Mouse (Mus musculus) hindbrain, postnatal 0 days (tissue): ENCODE data around the gene Dlg1. TPM values are rescaled to one million over a fixed set of nuclear protein-coding genes. Genes with fewer than 3 reads are reported as not detected.

Experiments used
- ATAC-seq: fragments of 200-750 bp; cut with Nextera tagmentation; 2 replicates; pipeline ENCODE4 v1.8.0; 2017; ENCODE audit warnings: mild to moderate bottlenecking, moderate TSS enrichment, moderate library complexity
- DNase-seq: peaks from one replicate; pipeline ENCODE4 v3.0.0-alpha.2; 2015; ENCODE audit warnings: low spot score
- H3K27ac ChIP-seq: fragments of 300-500 bp; sonication (generic); 2 replicates; pipeline ENCODE4 v1.5.1; 2014; ENCODE audit warnings: mild to moderate bottlenecking
- H3K27me3 ChIP-seq: fragments of 300-500 bp; sonication (generic); 2 replicates; pipeline ENCODE4 v1.6.1; 2014; ENCODE audit warnings: low read length, mixed read lengths; ENCODE audit not compliant: insufficient read depth
- H3K36me3 ChIP-seq: fragments of 300-500 bp; sonication (generic); 2 replicates; pipeline ENCODE4 v1.6.1; 2014; ENCODE audit warnings: low read length, mixed read lengths; ENCODE audit not compliant: insufficient read depth
- H3K4me1 ChIP-seq: fragments of 300-500 bp; sonication (generic); 2 replicates; pipeline ENCODE4 v1.6.1; 2014; ENCODE audit warnings: antibody characterized with exemption, low read length, mixed read lengths; ENCODE audit not compliant: insufficient read depth
- H3K4me2 ChIP-seq: fragments of 300-500 bp; sonication (generic); 2 replicates; pipeline ENCODE4 v1.6.1; 2014; ENCODE audit warnings: low read depth, mild to moderate bottlenecking, low read length, moderate library complexity, mixed read lengths
- H3K4me3 ChIP-seq: fragments of 300-500 bp; sonication (generic); 2 replicates; pipeline ENCODE4 v1.5.1; 2014; ENCODE audit warnings: low read length
- H3K9ac ChIP-seq: fragments of 300-500 bp; sonication (generic); replicated peaks from 2 replicates; pipeline ENCODE4 v1.6.1; 2014; ENCODE audit warnings: mild to moderate bottlenecking, low read length, moderate library complexity, mixed read lengths
- H3K9me3 ChIP-seq: fragments of 300-500 bp; sonication (generic); 2 replicates; pipeline ENCODE4 v1.6.1; 2016; ENCODE audit warnings: low read length, mixed read lengths
- CTCF ChIP-seq: IDR thresholded peaks from 2 replicates; pipeline ENCODE4 v1.5.1; 2016; ENCODE audit warnings: antibody characterized with exemption, control low read depth, low read depth
- WGBS: fragments of 180-500 bp; shearing (Covaris S2); extraction: QIAGEN DNeasy Blood & Tissue Kit; methylation state at CpG from one replicate; pipeline ENCODE4 v1.1.7; 2014; 5-methylcytosine and 5-hydroxymethylcytosine counted together
- polyA plus RNA-seq: library from polyadenylated mRNA; unstranded; fragments of >200 nt; fragmentation: Nextera tagmentation; extraction: Ambion mirVana; gene quantifications from 2 replicates; pipeline ENCODE4 v1.2.1, GENCODE M21; 2015
- total RNA-seq: library from RNA; depleted of rRNA; stranded (reverse); fragments of >200 nt; gene quantifications from 2 replicates; pipeline ENCODE4 v1.2.3, GENCODE M21; 2014

Gene Dlg1
- total and polyA plus RNA-seq, 2 experiments from 2014 or later, result 11.3 to 22.7 TPM

DNA sequence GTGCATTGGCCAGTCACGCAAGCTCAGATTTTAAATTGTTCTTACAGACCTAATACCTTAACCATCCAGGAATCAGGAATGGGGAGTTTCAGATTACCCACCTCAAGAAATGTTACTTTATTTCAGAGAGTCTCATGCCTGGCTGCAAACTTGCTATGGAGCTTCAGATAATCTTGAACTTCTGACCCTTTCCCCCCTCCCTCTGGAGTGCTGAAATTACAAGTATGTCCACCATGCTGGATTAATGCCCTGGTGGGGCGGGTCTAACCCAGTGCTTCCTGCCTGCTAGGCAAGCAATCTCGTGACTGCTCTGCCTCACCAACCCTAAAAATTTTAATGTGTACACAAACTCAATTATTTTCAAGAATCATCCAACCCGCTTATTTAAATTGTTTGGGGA, 23.3 kb upstream of the Dlg1 start:
- Histone ChIP-seq H3K27me3 (no peaks in the 10 kb centered on the region), H3K9ac (no peak overlapping the region), H3K4me1 (no peaks in the 10 kb centered on the region), H3K9me3 (no peaks in the 10 kb centered on the region), H3K27ac (no peak overlapping the region), H3K4me3 (no peak overlapping the region), H3K4me2 (no peak overlapping the region), H3K36me3 (no peaks in the 10 kb centered on the region)
- no peak for ATAC-seq
- no peak for TF ChIP-seq CTCF
- 72% methylated on average over 4 of the region's 4 CpGs for WGBS
- no peak for DNase-seq

DNA sequence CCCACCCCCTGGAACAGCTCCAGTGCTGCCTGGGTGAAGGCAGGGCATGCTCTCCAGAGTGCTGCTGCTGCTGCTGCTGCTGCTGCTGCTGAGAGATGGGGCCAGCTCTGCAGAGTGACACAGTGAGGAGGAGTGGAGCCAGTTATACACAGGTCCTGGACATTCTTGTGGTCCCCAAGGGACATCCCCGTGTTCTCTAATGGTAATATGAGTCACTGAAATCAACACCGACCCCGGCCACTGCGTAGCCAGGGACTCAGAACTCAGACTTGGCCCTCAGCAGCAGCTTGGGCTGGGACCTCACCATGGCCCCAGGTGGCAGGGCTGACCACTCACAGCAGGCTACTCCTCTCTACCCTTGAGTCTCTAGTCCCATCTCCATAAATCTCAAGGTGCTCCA, 21.5 kb upstream of the Dlg1 start:
- no peak for TF ChIP-seq CTCF
- H3K27ac ChIP-seq, result no peak overlapping the region
- DNase-seq (no peak), ATAC-seq (no peak)
- no peak overlapping the region for H3K4me2 ChIP-seq
- H3K4me3 ChIP-seq, result no peak overlapping the region
- WGBS, result 83% methylated on average over 4 of the region's 4 CpGs
- no peaks in the 10 kb centered on the region for H3K27me3 ChIP-seq
- H3K9me3 ChIP-seq, result no peaks in the 10 kb centered on the region
- no peaks in the 10 kb centered on the region for H3K4me1 ChIP-seq
- no peaks in the 10 kb centered on the region for H3K36me3 ChIP-seq
- no peak overlapping the region for H3K9ac ChIP-seq

DNA sequence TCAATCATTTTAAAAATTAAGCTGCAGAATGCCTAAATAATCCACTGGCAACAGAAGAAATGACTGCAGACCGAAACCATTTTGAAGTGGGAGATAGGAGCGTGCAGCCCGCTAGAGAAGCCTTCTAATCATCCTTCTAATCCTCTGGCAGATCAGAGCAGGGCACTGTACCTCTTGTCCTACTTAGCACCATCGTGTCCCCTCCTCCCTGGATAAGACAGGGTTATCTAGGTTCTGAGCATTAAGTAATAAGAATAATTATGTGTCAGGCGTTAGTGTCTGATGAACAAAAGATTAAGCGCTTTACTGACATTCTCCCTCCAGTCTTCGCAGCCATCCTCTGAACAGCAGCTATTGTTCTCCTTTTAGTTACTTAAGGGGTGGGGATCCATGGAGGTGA, 16.0 kb upstream of the Dlg1 start:
- no peak overlapping the region for H3K4me2 ChIP-seq
- no peak for TF ChIP-seq CTCF
- ATAC-seq (no peak), DNase-seq (no peak)
- H3K4me1 ChIP-seq, result 0 out of 2 replicates have a peak, but pooled peaks cover 2% of the 10 kb centered on the region
- no peak overlapping the region for H3K4me3 ChIP-seq
- no peak overlapping the region for H3K9ac ChIP-seq
- no peaks in the 10 kb centered on the region for H3K27me3 ChIP-seq
- WGBS, result 68% methylated on average over 7 of the region's 7 CpGs
- H3K27ac ChIP-seq, result no peak overlapping the region
- no peaks in the 10 kb centered on the region for H3K36me3 ChIP-seq
- no peaks in the 10 kb centered on the region for H3K9me3 ChIP-seq

- Histone ChIP-seq H3K4me3 (no peak overlapping the region), H3K9me3 (no peaks in the 10 kb centered on the region), H3K9ac (no peak overlapping the region), H3K27ac (no peak overlapping the region), H3K4me1 (0 out of 2 replicates have a peak, but pooled peaks cover 2% of the 10 kb centered on the region), H3K27me3 (no peaks in the 10 kb centered on the region), H3K36me3 (no peaks in the 10 kb centered on the region), H3K4me2 (no peak overlapping the region)
- ATAC-seq (no peak), DNase-seq (peak; percentile 23)
- 24% methylated on average over 6 of the region's 6 CpGs for WGBS
- no peak for TF ChIP-seq CTCF
These were observed 12.5 kb upstream of the Dlg1 start for GRCm38 (mm10) chr16:31650788-31651187.

- Histone ChIP-seq H3K27me3 (no peaks in the 10 kb centered on the region), H3K4me3 (no peak overlapping the region), H3K9ac (no peak overlapping the region), H3K4me1 (0 out of 2 replicates have a peak, but pooled peaks cover 2% of the 10 kb centered on the region), H3K4me2 (no peak overlapping the region), H3K27ac (no peak overlapping the region), H3K9me3 (no peaks in the 10 kb centered on the region), H3K36me3 (no peaks in the 10 kb centered on the region)
- WGBS, result 70% methylated on average over 3 of the region's 3 CpGs
- DNase-seq (no peak), ATAC-seq (no peak)
- no peak for TF ChIP-seq CTCF
These were observed 11.7 kb upstream of the Dlg1 start for GRCm38 (mm10) chr16:31651541-31651940.

DNA sequence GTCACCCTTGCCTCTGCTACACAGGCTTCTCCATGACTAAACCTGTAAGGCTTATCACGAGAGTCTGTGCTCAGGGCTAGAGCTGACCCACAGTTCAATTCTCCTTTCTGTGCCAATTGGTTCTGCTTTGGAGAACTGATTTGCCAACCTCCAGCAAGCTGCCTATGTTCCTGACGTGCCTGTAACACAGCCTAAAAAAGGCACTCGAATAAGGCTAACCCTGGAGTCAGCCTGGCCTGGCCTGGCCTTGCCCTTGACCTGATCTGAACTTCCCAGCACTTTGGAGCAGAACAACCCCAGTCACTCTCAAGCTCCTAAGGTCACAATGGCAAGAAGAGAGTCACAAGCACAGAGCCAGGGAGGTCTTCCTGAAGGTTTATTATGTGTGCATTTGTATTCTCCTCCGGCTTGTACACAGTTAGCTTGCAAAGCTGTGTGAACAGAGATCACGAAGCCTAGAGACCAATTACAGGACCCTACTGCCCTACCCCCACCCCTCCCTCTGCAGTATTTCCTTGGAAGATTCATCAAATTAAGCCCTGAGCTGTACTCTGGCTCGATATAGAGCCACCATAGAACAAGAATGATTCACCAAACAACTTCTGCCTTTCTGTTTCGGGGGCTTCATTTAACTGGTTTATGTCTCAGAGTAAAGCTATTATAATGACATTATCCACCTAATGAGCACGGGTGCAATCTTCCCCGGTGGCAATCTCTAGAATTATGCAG, 11.0 kb upstream of the Dlg1 start:
- peak; percentile 21; the same call in 1 of the 2 replicates for ATAC-seq
- whole genome bisulfite sequencing, result 45% methylated on average over 9 of the region's 9 CpGs
- Histone ChIP-seq H3K4me2 (no peak overlapping the region), H3K4me1 (0 out of 2 replicates have a peak, but pooled peaks cover 2% of the 10 kb centered on the region), H3K9me3 (no peaks in the 10 kb centered on the region), H3K4me3 (no peak overlapping the region), H3K27me3 (no peaks in the 10 kb centered on the region), H3K9ac (no peak overlapping the region), H3K27ac (no peak overlapping the region), H3K36me3 (no peaks in the 10 kb centered on the region)
- TF ChIP-seq CTCF, result no peak
- no peak for DNase-seq

DNA sequence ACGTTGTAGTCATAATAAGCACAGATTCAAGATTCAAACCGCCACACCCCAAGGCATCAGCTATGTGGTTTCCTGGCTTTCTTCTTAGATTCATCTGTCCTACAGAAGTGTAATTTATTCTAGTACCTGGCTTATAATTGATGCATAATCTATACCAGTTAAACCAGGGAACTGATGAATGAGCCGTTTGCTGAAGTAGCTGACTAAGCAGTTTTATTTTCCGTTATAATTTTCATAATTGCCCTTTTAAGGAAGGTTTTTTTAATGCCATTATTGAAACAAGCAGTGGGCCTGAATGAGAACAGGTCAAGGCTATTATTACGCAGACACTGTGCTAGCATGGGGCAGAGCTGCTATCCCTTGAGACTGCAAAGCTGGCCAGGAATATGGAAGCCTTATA, 9.6 kb upstream of the Dlg1 start:
- 69% methylated on average over 5 of the region's 5 CpGs for WGBS
- Histone ChIP-seq H3K27ac (no peak overlapping the region), H3K36me3 (no peaks in the 10 kb centered on the region), H3K9ac (no peak overlapping the region), H3K27me3 (no peaks in the 10 kb centered on the region), H3K9me3 (no peaks in the 10 kb centered on the region), H3K4me3 (no peak overlapping the region), H3K4me1 (0 out of 2 replicates have a peak, but pooled peaks cover 2% of the 10 kb centered on the region), H3K4me2 (no peak overlapping the region)
- TF ChIP-seq CTCF, result no peak
- no peak for ATAC-seq
- no peak for DNase-seq
